Mouse (Mus musculus) bone marrow macrophage, adult 2 months (primary cell): ENCODE results near the gene Calhm2. TPM values are rescaled to one million over a fixed set of nuclear protein-coding genes. Genes with fewer than 3 reads are reported as not detected.

ENCODE experiments used
- H3K27ac ChIP-seq: 2 replicates; pipeline ENCODE4 v1.5.1; 2012; ENCODE audit warnings: low read depth, low read length; ENCODE audit not compliant: insufficient read depth
- H3K4me1 ChIP-seq: 2 replicates; pipeline ENCODE4 v1.6.1; 2012; ENCODE audit warnings: low read length; ENCODE audit not compliant: control insufficient read depth, insufficient read depth
- H3K4me3 ChIP-seq: 2 replicates; pipeline ENCODE4 v1.5.1; 2012; ENCODE audit warnings: mild to moderate bottlenecking, low read length, moderate library complexity; ENCODE audit not compliant: insufficient read depth
- CTCF ChIP-seq: IDR thresholded peaks from 2 replicates; pipeline ENCODE4 v1.5.1; 2012; ENCODE audit warnings: low read depth, mild to moderate bottlenecking, low read length, moderate library complexity
- POLR2A ChIP-seq: IDR thresholded peaks from 2 replicates; pipeline ENCODE4 v1.6.1; 2012; ENCODE audit warnings: mild to moderate bottlenecking, low read depth, low read length, borderline replicate concordance
- polyA plus RNA-seq: library from polyadenylated mRNA; stranded (reverse); fragments of >200 nt; gene quantifications from 2 replicates; pipeline ENCODE4 v1.2.4, GENCODE M21; 2012; ENCODE audit not compliant: missing spikeins, insufficient read depth, insufficient read length

Calhm2 gene
- polyA plus RNA-seq, 1 experiment, result 27.5 TPM

DNA sequence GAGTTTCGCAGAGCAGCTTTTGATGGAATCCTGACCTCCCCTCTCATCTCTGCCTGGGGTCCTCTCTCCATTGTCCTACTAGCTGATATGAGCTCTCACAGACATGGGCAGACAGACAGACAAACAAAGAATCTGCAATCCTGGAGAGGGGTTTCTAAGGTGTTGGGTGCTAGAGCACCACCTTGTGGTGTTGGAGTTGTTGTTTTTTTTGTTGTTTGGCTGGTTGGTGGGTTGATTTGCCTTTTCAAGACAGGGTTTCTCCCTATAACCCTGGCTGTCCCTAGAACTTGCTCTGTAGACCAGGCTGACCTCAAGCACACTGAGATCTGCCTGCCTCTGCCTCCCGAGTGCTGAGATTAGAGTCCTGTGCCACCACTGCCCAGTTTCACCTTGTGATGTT, 37.4 kb upstream of the Calhm2 start:
- Histone ChIP-seq H3K4me1 (no peaks in the 10 kb centered on the region), H3K27ac (no peak overlapping the region), H3K4me3 (no peak overlapping the region)
- TF ChIP-seq POLR2A (no peak), CTCF (0 out of 2 replicates have a peak, but pooled peaks have one; percentile 5)

GRCm38 (mm10) chr19:47174515-47174914, 36.4 kb upstream of the Calhm2 start:
- Histone ChIP-seq H3K4me3 (no peak overlapping the region), H3K27ac (no peak overlapping the region), H3K4me1 (no peaks in the 10 kb centered on the region)
- TF ChIP-seq CTCF (peak; percentile 36; the same call in 1 of the 2 replicates), POLR2A (no peak)

GRCm38 (mm10) chr19:47168793-47169412, 30.8 kb upstream of the Calhm2 start:
- H3K4me3 ChIP-seq, result peak overlapping the region; percentile 0
- H3K4me1 ChIP-seq, result peaks cover 7% of the 10 kb centered on the region
- no peak overlapping the region for H3K27ac ChIP-seq
- TF ChIP-seq CTCF, result peak; percentile 64
- TF ChIP-seq POLR2A, result no peak

DNA sequence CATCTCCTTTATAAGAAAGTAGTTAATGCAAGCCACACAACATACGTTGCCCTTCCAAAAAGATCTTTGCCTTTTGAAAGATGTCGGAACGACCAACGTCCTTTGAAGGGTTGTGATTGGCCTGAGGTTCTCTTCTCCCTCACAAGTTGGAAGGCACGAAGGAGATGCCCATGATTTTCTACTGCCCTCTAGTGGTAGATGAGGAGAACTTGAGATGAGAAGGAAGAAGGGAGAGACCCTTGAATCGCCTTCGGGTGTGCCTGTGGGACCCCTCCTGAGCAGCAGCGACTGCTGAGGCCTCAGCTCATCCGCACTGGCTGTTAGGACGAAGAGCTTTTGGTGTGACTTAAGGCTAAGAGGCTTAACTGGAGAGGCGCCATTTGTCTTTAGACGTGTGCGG, 30.1 kb upstream of the Calhm2 start:
- TF ChIP-seq POLR2A (no peak), CTCF (peak; percentile 37; the same call in 1 of the 2 replicates)
- peaks cover 7% of the 10 kb centered on the region for H3K4me1 ChIP-seq
- no peak overlapping the region for H3K27ac ChIP-seq
- peak overlapping the region; percentile 25 for H3K4me3 ChIP-seq

GRCm38 (mm10) chr19:47167617-47168214, 29.6 kb upstream of the Calhm2 start:
- Histone ChIP-seq H3K27ac (no peak overlapping the region), H3K4me1 (peaks cover 7% of the 10 kb centered on the region), H3K4me3 (peak overlapping the region; percentile 25; the same call in 1 of the 2 replicates)
- TF ChIP-seq CTCF (no peak; the same call in 1 of the 2 replicates), POLR2A (no peak)

DNA sequence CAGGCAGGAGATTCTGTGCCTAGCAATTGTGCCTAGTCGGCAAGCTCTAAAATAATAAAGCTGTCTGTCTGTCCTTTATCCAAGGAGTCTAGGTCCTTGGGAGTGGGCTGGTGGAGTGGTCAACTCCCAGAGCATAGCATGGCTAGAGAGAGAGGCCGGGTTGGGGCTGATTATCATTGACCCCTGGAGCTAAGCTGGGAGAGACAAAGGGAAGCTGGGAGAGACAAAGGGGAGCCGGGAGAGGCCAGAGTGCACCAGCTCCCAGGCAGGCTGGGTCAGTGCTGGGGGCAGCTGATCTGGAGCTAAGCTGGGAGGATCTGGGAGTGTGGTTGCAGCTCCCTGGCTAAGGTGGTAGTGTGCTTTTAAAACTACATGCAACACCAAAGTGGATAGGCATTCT, 28.7 kb upstream of the Calhm2 start:
- Histone ChIP-seq H3K27ac (no peak overlapping the region), H3K4me3 (no peak overlapping the region), H3K4me1 (peaks cover 7% of the 10 kb centered on the region)
- TF ChIP-seq POLR2A (no peak), CTCF (no peak)

DNA sequence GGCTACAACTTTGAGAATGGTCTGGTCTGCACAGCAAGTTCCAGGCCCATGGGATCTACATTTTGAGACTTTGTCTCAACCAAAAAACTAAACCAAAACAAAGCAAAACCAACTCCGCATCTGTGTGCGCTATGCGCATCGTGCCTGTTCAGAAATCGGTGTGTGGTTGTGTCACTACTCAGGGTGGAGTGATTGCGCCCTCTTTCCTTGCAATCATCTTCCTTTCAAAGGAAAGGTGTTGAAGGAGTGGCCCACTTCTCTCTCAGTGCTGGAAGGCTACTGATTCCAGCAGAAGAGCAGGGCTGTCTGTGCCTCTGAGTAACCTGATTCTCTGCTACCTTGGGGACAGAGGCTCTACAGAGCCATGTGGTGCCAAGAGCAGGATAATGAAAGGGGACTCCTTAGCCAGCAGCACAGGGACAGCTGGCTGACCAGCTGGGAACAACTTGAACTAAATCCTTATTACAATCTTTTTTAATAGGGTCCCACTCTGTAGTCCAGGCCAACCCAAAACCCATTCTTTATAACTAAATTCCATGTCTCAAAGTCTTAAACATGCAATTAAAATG, 25.2 kb upstream of the Calhm2 start:
- H3K4me3 ChIP-seq, result no peak overlapping the region
- TF ChIP-seq CTCF (no peak), POLR2A (no peak)
- peaks cover 5% of the 10 kb centered on the region for H3K4me1 ChIP-seq
- no peak overlapping the region for H3K27ac ChIP-seq

DNA sequence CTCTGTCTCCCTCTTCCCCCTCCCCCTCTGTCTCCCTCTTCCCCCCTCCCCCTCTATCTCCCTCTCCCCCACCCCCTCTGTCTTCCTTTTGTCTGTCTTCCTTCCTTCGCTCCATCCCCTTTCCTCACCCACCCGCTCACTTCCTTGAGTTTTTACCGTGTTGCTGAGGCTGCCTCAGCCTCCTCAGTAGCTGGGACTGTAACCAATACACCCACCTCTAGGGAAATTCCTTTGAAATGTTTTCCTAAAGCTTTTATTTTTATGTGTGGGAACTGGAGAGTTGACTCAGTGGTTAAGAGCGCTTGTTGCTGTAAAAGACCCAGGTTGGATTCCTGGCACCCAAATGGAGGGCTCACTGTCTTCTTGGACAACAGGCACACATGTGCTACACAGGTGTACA, 23.6 kb upstream of the Calhm2 start:
- Histone ChIP-seq H3K4me1 (no peaks in the 10 kb centered on the region), H3K4me3 (no peak overlapping the region), H3K27ac (no peak overlapping the region)
- TF ChIP-seq CTCF (no peak), POLR2A (no peak)

DNA sequence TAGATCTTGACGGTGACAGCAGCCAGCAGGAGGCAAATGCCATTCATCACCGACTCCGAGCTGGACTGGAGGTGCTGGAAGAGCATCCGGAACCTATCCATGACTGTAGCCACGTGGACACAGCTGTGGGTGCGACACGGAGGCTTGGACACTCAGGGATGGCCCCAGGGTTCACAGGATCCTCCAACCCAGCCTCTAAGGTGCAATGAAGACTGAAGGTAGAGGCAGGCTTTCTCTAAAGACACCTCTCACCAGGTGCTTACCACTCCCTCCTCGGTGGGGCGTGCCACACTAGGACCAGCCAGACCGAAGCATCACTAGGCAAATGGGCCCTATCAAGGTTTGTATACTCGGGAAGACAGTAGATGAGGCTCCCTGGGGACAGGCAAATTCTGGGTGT, 19.6 kb upstream of the Calhm2 start, which contains the start of gene Calhm3:
Gene Calhm3, minus strand, starts transcription at position 101 of the 400 bp plus-strand sequence.
- Histone ChIP-seq H3K4me1 (no peaks in the 10 kb centered on the region), H3K4me3 (no peak within 1 kb of the TSS), H3K27ac (no peak within 1 kb of the TSS)
- TF ChIP-seq CTCF (no peak), POLR2A (no peak)

DNA sequence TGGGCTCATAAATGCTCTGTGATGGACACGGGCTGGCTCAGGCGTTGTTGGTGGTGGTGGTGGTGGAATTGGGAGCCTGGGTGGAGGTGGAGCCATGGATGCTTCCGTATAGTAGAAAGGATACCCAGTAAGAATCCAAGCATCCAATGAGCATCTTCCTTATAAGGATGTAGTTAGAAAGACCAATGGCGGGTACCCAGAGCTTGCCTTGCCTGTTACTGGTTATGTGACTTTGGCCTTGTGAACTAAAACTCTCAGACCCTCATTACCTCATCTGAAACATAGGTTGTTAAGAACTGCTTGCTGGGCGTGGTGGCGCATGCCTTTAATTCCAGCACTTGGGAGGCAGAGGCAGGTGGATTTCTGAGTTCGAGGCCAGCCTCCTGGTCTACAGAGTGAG, 15.7 kb upstream of the Calhm2 start:
- TF ChIP-seq POLR2A, result no peak
- no peak for TF ChIP-seq CTCF
- H3K4me1 ChIP-seq, result peaks cover 2% of the 10 kb centered on the region
- no peak overlapping the region for H3K27ac ChIP-seq
- H3K4me3 ChIP-seq, result no peak overlapping the region

DNA sequence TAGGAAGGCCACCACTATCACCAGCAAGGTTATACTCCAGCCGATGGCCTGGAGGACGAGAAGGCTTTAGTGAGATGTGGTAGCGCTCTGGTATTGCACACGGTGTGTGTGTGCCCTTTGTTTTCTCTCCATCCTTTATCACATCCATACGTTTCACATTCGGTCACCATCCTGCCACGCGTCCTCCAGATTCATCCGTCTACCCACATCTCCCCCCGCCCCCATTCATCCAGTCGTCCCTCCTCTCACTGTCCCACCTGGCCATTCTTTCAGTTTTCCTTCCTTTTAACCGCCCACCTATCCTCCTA, 13.9 kb upstream of the Calhm2 start:
- TF ChIP-seq POLR2A, result no peak
- TF ChIP-seq CTCF, result no peak

More for the DNA sequence above, 13.9 kb upstream of the Calhm2 start:
- Histone ChIP-seq H3K4me3 (no peak overlapping the region), H3K27ac (no peak overlapping the region), H3K4me1 (peaks cover 17% of the 10 kb centered on the region)
